Mouse (Mus musculus) urinary bladder, postnatal 4 days (tissue): Measurements from ENCODE around the gene Osbpl8.

ENCODE experiments used
- DNase-seq, 2 experiments: peaks; one replicate each; pipeline ENCODE4 v3.0.0; 2021 to 2022; ENCODE audit warnings: low spot score in 2 of 2

Osbpl8 gene

GRCm38 (mm10) chr10:111234450-111235288 lies 70.1 kb downstream of the Osbpl8 start:
- DNase-seq = no peak

DNA sequence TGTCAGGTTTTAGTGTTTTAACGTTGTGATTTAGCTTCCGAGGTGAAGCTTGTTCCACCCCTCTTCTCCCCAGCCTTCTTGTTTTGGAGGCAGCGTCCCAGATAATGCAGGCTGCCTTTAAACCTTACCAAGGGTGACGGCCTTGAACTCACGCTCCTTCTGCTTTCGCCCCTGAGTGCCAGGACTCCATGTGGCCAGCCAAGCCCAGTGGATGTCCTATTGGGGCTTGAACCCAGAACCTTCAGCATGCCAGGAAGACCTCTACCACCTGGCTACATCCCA lies 70.7 kb downstream of the Osbpl8 start:
- DNase-seq = no peak

- DNase-seq = no peak
Observed at GRCm38 (mm10) chr10:111237434-111237833, 72.9 kb downstream of the Osbpl8 start.

- DNase-seq = no peak
Observed at GRCm38 (mm10) chr10:111242677-111243076, 78.1 kb downstream of the Osbpl8 start.

GRCm38 (mm10) chr10:111247609-111248008 lies 83.1 kb downstream of the Osbpl8 start:
- DNase-seq = no peak

GRCm38 (mm10) chr10:111248177-111248576 lies 83.6 kb downstream of the Osbpl8 start:
- no peak for DNase-seq

DNA sequence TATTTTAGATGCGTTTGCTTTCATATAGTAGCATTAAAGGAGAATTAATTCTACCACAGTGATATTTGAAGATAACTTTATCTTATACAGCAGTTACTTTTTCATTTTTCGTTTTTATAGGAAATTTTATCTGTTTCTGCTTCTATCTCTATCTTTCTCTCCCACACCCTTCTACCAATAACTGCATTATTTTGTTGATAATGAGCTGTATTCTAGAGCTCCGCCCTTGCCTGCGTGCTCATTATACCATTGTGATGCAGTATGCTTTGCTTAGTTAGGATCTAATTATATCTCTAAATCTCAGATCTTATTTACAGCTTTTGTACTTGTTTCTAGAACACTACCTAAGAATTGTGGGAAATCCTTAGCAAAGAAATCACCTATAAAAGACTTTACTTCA lies 85.6 kb downstream of the Osbpl8 start:
- no peak for DNase-seq

- DNase-seq = no peak
Observed at GRCm38 (mm10) chr10:111251666-111252065, 87.1 kb downstream of the Osbpl8 start.

GRCm38 (mm10) chr10:111255228-111255627 lies 90.7 kb downstream of the Osbpl8 start:
- DNase-seq = no peak

DNA sequence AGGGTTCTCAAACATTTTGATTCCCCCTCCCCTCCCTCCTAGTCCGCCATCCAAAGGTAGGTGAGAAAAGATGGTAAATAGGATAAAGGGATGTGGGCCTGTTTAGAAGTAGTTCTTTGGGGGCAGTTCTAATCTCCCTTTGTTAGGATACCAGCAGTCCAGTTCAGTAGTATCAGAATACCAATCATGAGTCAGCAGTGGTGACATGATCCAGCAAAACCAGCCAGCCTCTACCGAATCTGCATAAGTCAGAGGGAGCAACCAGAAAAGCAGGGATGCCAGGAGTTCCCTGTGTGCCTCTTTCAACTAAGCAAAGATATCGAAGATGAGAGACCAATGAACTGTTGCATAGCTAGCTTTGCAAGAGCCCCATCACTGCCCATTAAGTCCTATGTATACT lies 91.6 kb downstream of the Osbpl8 start:
- no peak for DNase-seq

GRCm38 (mm10) chr10:111257358-111257757 lies 92.8 kb downstream of the Osbpl8 start:
- no peak for DNase-seq

DNA sequence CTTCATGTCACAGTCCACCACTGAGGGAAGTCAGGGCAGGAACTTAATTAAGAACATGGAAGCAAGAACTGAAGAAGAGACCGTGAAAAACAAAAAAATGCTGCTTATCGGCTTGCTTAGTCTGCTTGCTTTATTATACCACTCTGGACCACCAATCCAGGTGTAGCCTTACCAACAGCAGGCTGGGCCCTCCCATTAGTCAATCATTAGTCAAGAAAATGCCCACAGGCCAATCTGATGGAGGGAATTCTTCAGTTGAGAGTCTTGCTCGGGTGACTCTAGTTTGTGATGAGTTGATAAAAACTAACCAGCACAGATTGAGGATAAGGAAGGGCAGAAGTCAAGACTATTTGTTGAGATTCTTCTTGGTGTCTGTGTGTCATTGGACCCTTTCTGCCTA lies 93.7 kb downstream of the Osbpl8 start:
- DNase-seq = no peak

DNA sequence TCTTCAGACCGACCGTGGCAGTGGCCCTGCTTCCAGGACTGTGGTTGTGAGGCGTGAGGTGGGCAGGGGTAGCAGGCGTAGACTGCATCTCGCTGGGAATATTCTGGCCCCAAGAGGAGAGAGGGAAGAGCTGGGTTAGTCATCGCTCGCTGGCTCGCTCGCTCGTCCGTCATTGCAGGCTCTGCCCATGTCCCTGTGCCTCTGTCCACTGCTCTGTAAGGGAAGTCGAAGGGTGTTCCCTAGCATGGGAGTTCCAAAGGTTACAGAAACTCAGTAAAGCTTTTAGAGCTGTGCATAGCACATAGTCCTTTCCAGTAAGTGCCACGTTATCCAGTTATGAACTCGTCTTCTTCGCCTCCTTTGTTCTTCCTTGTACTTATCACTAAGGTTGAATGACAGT lies 107.1 kb downstream of the Osbpl8 start:
- no peak for DNase-seq

DNA sequence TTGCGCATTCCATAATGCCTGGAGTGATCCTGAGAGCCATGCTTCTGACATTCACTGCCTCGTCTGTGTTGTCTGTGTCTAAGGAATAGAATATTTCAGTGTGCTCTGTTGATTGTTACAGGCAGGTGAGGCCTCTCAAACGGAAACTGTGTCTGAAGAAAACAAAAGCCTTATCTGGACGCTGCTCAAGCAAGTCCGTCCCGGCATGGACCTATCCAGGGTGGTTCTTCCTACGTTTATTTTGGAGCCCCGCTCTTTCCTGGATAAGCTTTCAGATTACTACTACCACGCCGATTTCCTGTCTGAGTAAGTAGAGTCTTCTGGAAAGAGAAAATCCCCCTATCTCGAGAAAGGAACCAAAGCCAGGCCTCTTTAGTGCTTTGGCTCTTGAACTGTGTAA lies 108.4 kb downstream of the Osbpl8 start:
- DNase-seq = no peak

DNA sequence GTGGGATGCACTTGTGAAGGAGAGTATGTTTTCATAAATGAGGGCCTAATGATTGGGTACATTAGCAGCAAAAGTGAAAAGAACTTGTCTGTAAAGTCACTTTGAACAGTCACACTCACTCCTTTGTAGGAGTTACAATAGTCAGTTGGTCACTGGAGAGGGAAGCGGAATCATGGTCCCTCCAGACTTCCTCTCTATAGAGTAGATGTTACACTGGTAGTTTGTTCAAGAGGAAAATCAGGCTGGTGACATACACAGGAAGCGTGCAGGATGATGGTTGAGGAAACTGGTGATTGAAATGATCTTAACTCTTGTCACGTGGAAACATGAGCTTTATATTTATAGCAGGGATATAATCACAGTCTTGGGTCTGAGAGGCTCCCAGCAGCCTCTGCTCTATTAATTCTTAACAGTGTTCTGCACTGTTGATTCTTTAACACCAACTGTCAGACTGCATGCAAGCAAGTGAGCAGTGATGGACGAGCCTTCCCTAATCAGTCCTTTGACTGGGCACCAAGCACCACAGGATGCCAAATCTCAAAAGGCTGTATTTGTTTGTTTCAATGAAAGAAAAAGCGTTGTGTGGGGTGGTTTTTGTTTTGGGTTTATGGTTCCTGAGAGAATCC lies 109.0 kb downstream of the Osbpl8 start:
- no peak for DNase-seq

DNA sequence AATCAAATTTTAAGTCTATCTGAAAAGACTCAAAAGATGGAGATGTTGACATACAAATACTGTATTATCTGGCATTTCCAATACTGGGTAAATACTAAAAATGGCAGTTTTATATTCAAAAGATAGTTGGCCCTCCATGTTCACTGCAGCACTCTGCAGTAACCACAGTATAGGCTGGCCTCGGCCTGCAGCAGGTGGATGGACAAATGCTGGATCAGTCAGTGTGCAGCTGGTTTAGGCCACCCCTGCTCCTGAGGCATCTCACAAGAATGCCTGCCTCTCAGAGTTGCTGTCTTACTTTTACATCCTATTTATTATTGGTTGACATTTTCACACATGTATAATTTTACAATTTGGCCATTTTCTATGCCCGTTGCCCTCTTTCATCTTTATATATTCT lies 111.3 kb downstream of the Osbpl8 start:
- no peak for DNase-seq

DNA sequence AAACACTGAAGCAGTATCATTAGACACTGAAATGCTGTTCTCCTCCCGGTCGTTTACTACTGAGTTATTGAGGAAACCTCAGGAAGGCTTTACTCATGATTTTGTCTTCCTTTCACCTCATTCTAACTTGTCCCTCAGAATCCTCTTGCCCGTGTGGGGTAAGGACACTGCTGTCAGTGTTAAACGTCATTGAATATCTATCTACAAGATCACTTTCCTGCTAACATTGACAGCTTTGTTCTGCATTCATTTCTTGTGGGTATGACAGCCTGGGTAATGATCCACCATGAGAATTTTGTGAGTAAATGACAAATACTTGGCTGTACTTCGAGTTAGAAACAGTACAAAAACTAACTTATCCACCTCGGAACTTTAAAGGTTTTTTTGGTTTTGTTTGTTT lies 133.1 kb downstream of the Osbpl8 start:
- no peak for DNase-seq

GRCm38 (mm10) chr10:111298140-111299098 lies 133.9 kb downstream of the Osbpl8 start, which contains the start of gene Bbs10:
Gene Bbs10, plus strand, starts transcription at chr10:111298679.
- DNase-seq = peak; percentile 93 to 95

- no peak for DNase-seq
Observed at GRCm38 (mm10) chr10:111299591-111299990, 135.0 kb downstream of the Osbpl8 start.

DNA sequence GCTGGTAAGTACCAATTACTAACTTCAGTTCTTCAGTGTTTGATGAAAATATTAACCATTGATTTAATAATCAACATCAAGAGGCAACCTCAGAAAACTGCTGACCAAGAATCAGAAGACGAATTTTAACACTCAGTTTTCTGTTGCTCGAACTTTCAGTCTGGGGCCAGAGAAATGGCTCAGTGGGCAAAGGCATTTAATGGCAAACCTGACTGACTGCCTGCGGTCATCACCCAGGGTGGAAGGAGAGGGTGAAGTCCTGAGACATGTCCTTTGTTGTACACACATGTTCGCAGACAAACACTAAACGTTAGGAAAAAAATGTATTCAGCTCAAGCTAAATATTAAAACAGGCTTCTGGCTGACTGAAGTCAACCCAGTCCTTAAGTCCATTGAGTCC lies 136.5 kb downstream of the Osbpl8 start:
- no peak for DNase-seq

DNA sequence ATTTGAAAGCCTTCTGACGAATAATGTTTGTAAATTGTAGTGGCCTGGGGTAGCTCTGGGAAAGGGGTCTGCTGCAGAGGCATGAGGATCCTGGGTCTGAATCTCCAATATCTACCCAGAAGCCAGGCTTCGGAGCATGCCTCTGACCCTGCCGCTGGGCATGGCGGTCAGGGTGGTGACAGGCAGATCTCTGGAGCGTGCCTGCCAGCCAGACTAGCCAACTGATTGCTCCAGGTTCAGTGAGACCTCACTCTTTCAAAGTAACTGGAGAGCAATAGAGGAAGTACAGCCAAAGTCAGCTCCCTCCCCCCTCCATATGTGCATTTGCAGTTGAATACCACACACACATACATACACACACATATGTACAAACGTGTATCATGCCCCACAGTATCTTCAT lies 137.9 kb downstream of the Osbpl8 start:
- no peak for DNase-seq

GRCm38 (mm10) chr10:111308850-111309501 lies 144.4 kb downstream of the Osbpl8 start:
- no peak for DNase-seq
